9 mouse cellular contexts compared by ENCODE assay signal in the genomic region with DNA sequence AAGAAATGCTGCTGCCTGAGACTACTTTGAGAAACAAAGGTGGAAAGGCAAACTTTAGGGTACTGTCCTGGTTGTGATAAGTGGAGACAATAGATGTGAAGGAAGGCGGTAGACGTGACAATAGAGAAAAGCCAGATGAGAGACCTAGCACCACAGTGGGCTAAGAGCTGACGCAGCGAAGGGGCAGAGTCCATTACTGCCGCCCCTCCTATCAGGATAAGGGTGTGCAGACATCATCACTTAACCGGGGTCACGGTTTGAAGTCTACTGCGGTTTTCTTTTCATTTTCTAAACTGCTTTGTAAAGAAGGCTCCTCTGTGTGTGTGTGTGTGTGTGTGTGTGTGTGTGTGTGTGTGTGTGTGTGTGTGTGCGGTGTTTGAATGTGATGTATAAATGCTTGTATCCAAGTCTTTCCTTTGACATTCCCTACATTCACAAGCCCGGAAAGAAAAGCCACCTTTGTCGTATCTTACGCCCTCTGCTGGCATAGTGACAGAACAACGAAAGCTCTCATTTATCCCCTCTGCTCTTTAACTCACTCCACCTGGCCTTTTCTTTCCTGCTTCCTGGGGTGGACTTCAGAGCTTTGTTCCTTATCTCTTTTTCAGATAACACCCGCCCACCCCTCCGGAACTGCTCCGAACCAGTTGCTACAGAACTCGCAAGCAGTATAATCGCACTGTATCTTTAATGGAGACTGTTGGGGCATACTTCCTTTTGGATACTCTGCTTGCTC. TPM values are rescaled to one million over a fixed set of nuclear protein-coding genes. Genes with fewer than 3 reads are reported as not detected.
DNase-seq lines count a peak whose midpoint lies in the region; ATAC-seq lines count a peak whose summit lies in the region.
"Had no signal": no experiment of that assay in that cellular context is flagged by ENCODE, and none has a peak within 500 bp of the region (broad histone marks: within the 10 kb centered on the region; RNA-seq: fewer than 3 reads in every experiment).

No protein-coding gene starts in this region.

- H3K9me3 ChIP-seq in hindbrain, embryonic 15.5 days = no peaks in the 10 kb centered on the region
- H3K9me3 ChIP-seq: megakaryocyte, embryonic 14.5 days had no signal

- no peak overlapping the region for H3K4me3 ChIP-seq in hindbrain, embryonic 15.5 days
- H3K4me3 ChIP-seq: megakaryocyte, embryonic 14.5 days had no signal

- WGBS in hindbrain, embryonic 15.5 days = 49% methylated on average over 18 of the region's 18 CpGs

- H3K27me3 ChIP-seq in hindbrain, embryonic 15.5 days = no peaks in the 10 kb centered on the region

- no peaks in the 10 kb centered on the region for H3K36me3 ChIP-seq in hindbrain, embryonic 15.5 days

- no peak overlapping the region for H3K9ac ChIP-seq in hindbrain, embryonic 15.5 days

- peak overlapping the region; percentile 34 for H3K4me2 ChIP-seq in hindbrain, embryonic 15.5 days

- no peaks in the 10 kb centered on the region for H3K4me1 ChIP-seq in hindbrain, embryonic 15.5 days (replicated peaks)
- H3K4me1 ChIP-seq: megakaryocyte, embryonic 14.5 days had no signal

- peak; percentile 1 for DNase-seq in cerebellum, adult 9-11 months
- peak; percentile 19 for DNase-seq in thymus, postnatal 0 days (ENCODE audit: low spot score)
- no peak for DNase-seq in thymus, adult 18-20 months
- DNase-seq in lung, postnatal 10 days = peak; percentile 22
- no peak for DNase-seq in gastrocnemius, postnatal 25 days
- DNase-seq in spleen, adult 12 weeks (ENCODE audit: low spot score) = no peak

- no peak for ATAC-seq in cerebellum, adult (ENCODE audit: insufficient number of reproducible peaks, low FRiP score, low TSS enrichment)
- ATAC-seq in hindbrain, embryonic 15.5 days (ENCODE audit: low FRiP score, low read depth) = 0 out of 2 replicates have a peak, but pooled peaks have one; percentile 15

- H3K27ac ChIP-seq in hindbrain, embryonic 15.5 days (replicated peaks) = no peak overlapping the region

RNA-seq across cellular contexts. Expression of gene Frmd7, which starts 17.7 kb away (rescaled TPM):
- 0.07 and 0.10 TPM in 2 replicates for polyA plus RNA-seq in thymus, postnatal 0 days (2015; fragmentation: Nextera tagmentation; extraction: Ambion mirVana)
- 0.26 and 0.30 TPM in 2 replicates for polyA plus RNA-seq in hindbrain, embryonic 15.5 days (2015; fragmentation: Nextera tagmentation; extraction: Ambion mirVana)
- under 1 TPM; 0.32 to 0.41 TPM for total RNA-seq in gastrocnemius, postnatal 25 days (2021)

Comparison
In these comparisons a context has a peak if more than half of its experiments do, and no peak if none do; other contexts are left out.
1. DNase-seq: peak in cerebellum, adult 9-11 months (single experiment), thymus, postnatal 0 days (single experiment) and lung, postnatal 10 days (single experiment); none in thymus, adult 18-20 months (0 of 2), gastrocnemius, postnatal 25 days (single experiment) and spleen, adult 12 weeks (single experiment).